Mouse (Mus musculus) C3H10T1/2 (cell line): ENCODE measurements around the gene Ndst4. TPM values are rescaled to one million over a fixed set of nuclear protein-coding genes. Genes with fewer than 3 reads are reported as not detected.

Source experiments
- polyA plus RNA-seq, 2 experiments: library from polyadenylated mRNA; unstranded; fragments of >200 nt; fragmentation: generic; extraction: Trizol; gene quantifications; one replicate each; pipeline ENCODE4 v1.2.1; 2012; ENCODE audit warnings: missing spikeins in 2 of 2

Ndst4 gene
- 1 to 10 TPM in 1 of 2 experiments, under 1 TPM in 1; 0.20 to 1.7 TPM for polyA plus RNA-seq

DNA sequence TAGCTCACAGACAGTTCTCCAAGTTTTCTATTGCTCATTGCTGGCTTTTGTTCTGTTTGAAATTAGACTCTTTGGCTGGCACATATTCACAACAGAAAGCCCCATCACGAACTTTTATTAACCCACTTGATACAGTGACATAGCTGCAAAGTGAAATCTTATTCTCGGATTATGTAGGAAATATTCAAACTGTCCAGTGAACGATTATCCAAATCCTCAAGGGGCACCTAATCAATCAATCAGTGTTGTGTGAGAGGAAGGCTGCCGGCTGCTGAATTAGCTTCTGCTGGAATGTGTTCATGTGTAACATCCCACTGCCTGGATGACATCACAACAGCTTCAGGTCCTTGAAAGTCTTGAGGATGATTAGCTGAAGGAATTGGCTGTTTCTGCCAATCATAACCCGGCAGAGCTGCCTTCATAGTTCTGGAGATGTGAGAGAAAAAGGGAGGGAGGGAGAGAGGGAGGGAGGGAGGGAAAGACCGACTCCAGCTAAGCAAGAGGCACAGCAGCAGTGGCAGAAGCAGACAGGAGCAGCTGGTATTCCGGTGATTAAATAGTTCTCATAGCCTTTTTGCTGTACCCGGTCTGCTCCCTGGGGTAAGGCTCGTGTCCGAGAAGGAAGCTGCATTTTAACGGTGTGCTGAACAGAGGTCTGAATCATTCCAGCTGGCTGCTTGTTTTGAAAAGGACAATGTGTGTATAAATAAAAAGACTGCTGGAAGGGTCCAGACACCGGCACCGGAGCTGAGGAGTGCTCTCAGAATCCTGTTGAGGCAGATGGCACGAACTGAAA, at the start of gene Ndst4:
Gene Ndst4, plus strand, starts transcription at position 476 of the 796 bp plus-strand sequence.

